Comparison of ENCODE assay signal across 31 mouse cellular contexts in genomic region chr10:5862669-5863068, GRCm38 (mm10). TPM values are rescaled to one million over a fixed set of nuclear protein-coding genes. Genes with fewer than 3 reads are reported as not detected.
DNase-seq lines count a peak whose midpoint lies in the region; TF ChIP-seq lines count a peak whose summit lies in the region.
"Had no signal": no experiment of that assay in that cellular context is flagged by ENCODE, and none has a peak within 500 bp of the region (broad histone marks: within the 10 kb centered on the region; RNA-seq: fewer than 3 reads in every experiment).

No protein-coding gene starts in this region.

- no peak for TF ChIP-seq POLR2A in testis, adult 2 months (IDR thresholded peaks at IDR 0.05; ENCODE audit: control insufficient read depth, low read depth, low read length)

- peaks cover 3% of the 10 kb centered on the region; the same call in 1 of the 2 replicates for H3K9me3 ChIP-seq in hindbrain, embryonic 10.5 days
- H3K9me3 ChIP-seq: embryonic facial prominence, embryonic 10.5 days; forebrain, embryonic 13.5 days; heart, embryonic 15.5 days; hindbrain, embryonic 12.5 days; hindbrain, embryonic 15.5 days had no signal

- no peaks in the 10 kb centered on the region for H3K36me3 ChIP-seq in testis, adult 2 months (ENCODE audit: control insufficient read depth, insufficient read depth, low read length)
- H3K36me3 ChIP-seq in hindbrain, embryonic 10.5 days = no peaks in the 10 kb centered on the region
- H3K36me3 ChIP-seq: embryonic facial prominence, embryonic 10.5 days; embryonic facial prominence, embryonic 13.5 days; heart, embryonic 12.5 days; heart, embryonic 15.5 days had no signal

- WGBS in hindbrain, embryonic 10.5 days = 98% methylated on average over 3 of the region's 3 CpGs

- no peak overlapping the region for H3K4me3 ChIP-seq in layer of hippocampus, adult 2 months
- no peak overlapping the region for H3K4me3 ChIP-seq in testis, adult 2 months (ENCODE audit: control insufficient read depth, low read depth, low read length)
- no peak overlapping the region for H3K4me3 ChIP-seq in hindbrain, embryonic 10.5 days
- H3K4me3 ChIP-seq: embryonic facial prominence, embryonic 10.5 days; embryonic facial prominence, embryonic 13.5 days; erythroblast, embryonic 14.5 days; forebrain, embryonic 13.5 days; heart, embryonic 12.5 days; heart, embryonic 15.5 days; hindbrain, embryonic 12.5 days; hindbrain, embryonic 15.5 days had no signal

- no peak for DNase-seq in layer of hippocampus, adult 2 months (ENCODE audit: low spot score in 2 of 2)
- DNase-seq in layer of hippocampus, postnatal 36 days = no peak
- DNase-seq in testis, postnatal 10 days (ENCODE audit: low spot score) = no peak
- DNase-seq in ES-CJ7 (ENCODE audit: low read depth, low spot score) = peak; percentile 33
- peak; percentile 66 for DNase-seq in ZHBTc4 (ENCODE audit: low read depth, low spot score)
- DNase-seq in frontal cortex, postnatal 25 days (ENCODE audit: low spot score in 2 of 2) = no peak
- DNase-seq in hindbrain, embryonic 10.5 days (ENCODE audit: low spot score) = no peak
- DNase-seq: adrenal gland, adult 8-10 months; adrenal gland, postnatal 25 days; B cell, adult 2 months; cerebellum, adult 2 months; cerebellum, adult 9-11 months; cerebellum, postnatal 25 days; embryo, embryonic 11 days; gastrocnemius, postnatal 25 days; heart, adult 18-20 months; heart, postnatal 10 days; heart, postnatal 4 days had no signal

- TF ChIP-seq CTCF in layer of hippocampus, adult 2 months (conservative IDR thresholded peaks at IDR 0.05) = peak; percentile 43
- TF ChIP-seq CTCF in testis, adult 2 months (IDR thresholded peaks at IDR 0.05; ENCODE audit: control insufficient read depth, insufficient read depth, insufficient replicate concordance, low read depth, low read length) = peak; percentile 11; the same call in 1 of the 2 replicates

- H3K4me1 ChIP-seq in testis, adult 2 months (ENCODE audit: control insufficient read depth, insufficient read depth, low read length) = no peaks in the 10 kb centered on the region
- no peaks in the 10 kb centered on the region for H3K4me1 ChIP-seq in hindbrain, embryonic 10.5 days (replicated peaks)
- H3K4me1 ChIP-seq: embryonic facial prominence, embryonic 10.5 days; embryonic facial prominence, embryonic 13.5 days; heart, embryonic 12.5 days; heart, embryonic 15.5 days; hindbrain, embryonic 12.5 days had no signal

- H3K27me3 ChIP-seq in testis, adult 2 months (ENCODE audit: control insufficient read depth, insufficient read depth, low read length) = no peaks in the 10 kb centered on the region
- H3K27me3 ChIP-seq in hindbrain, embryonic 10.5 days (ENCODE audit: insufficient read depth, poor library complexity, severe bottlenecking) = no peaks in the 10 kb centered on the region
- H3K27me3 ChIP-seq: embryonic facial prominence, embryonic 13.5 days; forebrain, embryonic 13.5 days; heart, embryonic 12.5 days; heart, embryonic 15.5 days; hindbrain, embryonic 12.5 days; hindbrain, embryonic 15.5 days had no signal

- no peak overlapping the region for H3K27ac ChIP-seq in layer of hippocampus, adult 2 months
- H3K27ac ChIP-seq in testis, adult 2 months (ENCODE audit: control insufficient read depth, insufficient read depth, low read depth, low read length) = no peak overlapping the region
- no peak overlapping the region for H3K27ac ChIP-seq in hindbrain, embryonic 10.5 days
- H3K27ac ChIP-seq: embryonic facial prominence, embryonic 10.5 days; embryonic facial prominence, embryonic 13.5 days; forebrain, embryonic 13.5 days; heart, embryonic 15.5 days; hindbrain, embryonic 12.5 days; hindbrain, embryonic 15.5 days had no signal

RNA-seq across cellular contexts. Expression of gene Mtrf1l, which starts 39.0 kb away (rescaled TPM):
- 10 to 100 TPM; 10.6 to 12.0 TPM for total RNA-seq in layer of hippocampus, adult 2 months (2021)
- total RNA-seq in layer of hippocampus, postnatal 36 days (2021) = 10 to 100 TPM in 1 of 2 experiments, 1 to 10 TPM in 1; 9.7 to 14.8 TPM
- polyA plus RNA-seq in testis, adult 2 months (2012; rRNA removed) = 0.71 and 1.1 TPM in 2 replicates
- 10.5 and 14.2 TPM in 2 replicates for polyA plus RNA-seq in hindbrain, embryonic 10.5 days (2016; fragmentation: Nextera tagmentation; extraction: Ambion mirVana)

RNA-seq across cellular contexts. Expression of gene Fbxo5, which starts 57.3 kb away (rescaled TPM):
- total RNA-seq in layer of hippocampus, adult 2 months (2021) = 1 to 10 TPM in 1 of 2 experiments, under 1 TPM in 1; 0.83 to 1.1 TPM
- total RNA-seq in layer of hippocampus, postnatal 36 days (2021) = 1 to 10 TPM; 1.3 to 1.5 TPM
- 0.53 and 1.1 TPM in 2 replicates for polyA plus RNA-seq in testis, adult 2 months (2012; rRNA removed)
- 84.4 and 109 TPM in 2 replicates for polyA plus RNA-seq in hindbrain, embryonic 10.5 days (2016; fragmentation: Nextera tagmentation; extraction: Ambion mirVana)

RNA-seq across cellular contexts. Expression of gene Rgs17, which starts 59.5 kb away (rescaled TPM):
- total RNA-seq in layer of hippocampus, adult 2 months (2021) = 10 to 100 TPM; 30.0 to 34.8 TPM
- 10 to 100 TPM; 33.6 to 36.3 TPM for total RNA-seq in layer of hippocampus, postnatal 36 days (2021)
- polyA plus RNA-seq in testis, adult 2 months (2012; rRNA removed) = 0.23 and 0.30 TPM in 2 replicates
- 0.98 and 1.3 TPM in 2 replicates for polyA plus RNA-seq in hindbrain, embryonic 10.5 days (2016; fragmentation: Nextera tagmentation; extraction: Ambion mirVana)
- total RNA-seq: CH12.LX; common myeloid progenitor, adult 5-6 weeks; gastrocnemius, adult 8-10 months had no signal
- polyA plus RNA-seq: activated CD4-positive, CD25-positive, alpha-beta regulatory T cell, adult 4 months; erythroblast, embryonic 14.5 days had no signal

Comparison
In these comparisons a context has a peak if more than half of its experiments do, and no peak if none do; other contexts are left out.
1. DNase-seq: peak in ES-CJ7 (single experiment) and ZHBTc4 (single experiment); none in layer of hippocampus, adult 2 months (0 of 2), layer of hippocampus, postnatal 36 days (0 of 2), testis, postnatal 10 days (single experiment), frontal cortex, postnatal 25 days (0 of 2) and hindbrain, embryonic 10.5 days (single experiment).